Mouse (Mus musculus) regulatory T cell (primary cell): ENCODE measurements around the gene Nlrc3.

ENCODE experiments used
- in situ Hi-C: fragments of 300-600 bp; cut with MboI, MseI; formaldehyde crosslinking; loops from one replicate; pipeline ENCODE4 v1.15.1; 2025; ENCODE audit warnings: high pct_unique_total_duplicates

The Nlrc3 gene

GRCm38 (mm10) chr16:3933536-3933935 lies 42.9 kb downstream of the Nlrc3 start:
- in situ Hi-C loops = no loop called here

DNA sequence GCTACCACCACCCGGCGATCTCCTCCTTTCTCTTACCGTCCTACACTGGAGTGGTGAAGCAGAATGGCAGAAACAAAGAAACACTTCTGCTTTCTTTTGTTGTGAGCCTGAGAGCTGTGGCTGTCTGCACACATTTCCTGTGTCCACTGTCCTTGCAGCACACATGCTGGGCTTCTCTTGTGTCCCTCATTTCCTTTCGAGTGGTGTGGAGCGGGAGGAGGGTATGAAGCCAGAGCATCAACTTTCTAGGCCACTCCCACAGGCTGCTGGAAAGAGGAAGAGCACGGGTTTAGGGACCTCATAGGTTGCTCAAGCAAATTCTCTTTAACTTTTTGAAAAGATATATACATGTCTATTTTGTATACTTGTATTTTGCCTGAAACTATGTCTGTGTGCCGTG lies 47.3 kb downstream of the Nlrc3 start:
- in situ Hi-C loops = no loop called here

DNA sequence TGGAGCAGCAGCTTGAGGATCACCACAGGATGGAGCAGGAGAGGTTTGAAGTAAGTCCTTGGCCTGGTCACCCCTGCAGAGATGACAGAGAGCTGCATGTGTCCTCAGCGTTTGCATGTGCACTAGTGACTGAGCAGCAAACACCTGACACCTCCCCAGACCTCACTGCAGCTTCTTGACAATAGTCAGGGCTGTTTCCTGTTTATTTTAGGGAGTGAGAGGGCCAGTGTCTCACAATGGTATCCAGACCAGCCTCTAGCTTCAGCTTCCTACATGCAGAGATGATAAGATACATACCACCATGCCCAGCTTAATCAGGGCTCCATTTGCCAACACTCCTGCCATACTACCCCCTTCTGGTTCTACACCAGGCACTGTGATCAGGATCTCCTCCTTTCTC lies 47.9 kb downstream of the Nlrc3 start:
- in situ Hi-C loops = no loop called here

GRCm38 (mm10) chr16:3923966-3924365 lies 52.5 kb downstream of the Nlrc3 start:
- in situ Hi-C loops = no loop called here

DNA sequence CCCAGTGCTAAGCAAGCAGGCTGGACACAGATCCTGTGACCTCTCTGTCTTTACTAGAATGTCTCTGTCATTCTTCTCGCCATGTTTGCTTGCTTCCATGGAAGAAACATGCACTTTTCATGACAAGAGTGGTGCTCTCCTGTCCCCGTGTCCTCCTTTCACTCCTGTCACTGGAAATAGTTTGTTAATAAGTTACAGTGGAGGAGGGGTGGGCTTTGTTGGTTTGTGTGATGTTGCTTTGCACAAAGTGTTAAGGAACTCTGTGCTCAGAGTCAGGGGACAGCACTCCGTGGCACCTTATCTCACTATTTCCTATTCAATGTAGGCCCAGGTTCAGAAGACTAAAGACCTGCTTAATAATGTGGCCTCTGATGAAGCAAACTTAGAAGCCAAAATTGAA lies 52.9 kb downstream of the Nlrc3 start:
- in situ Hi-C loops = no loop called here

DNA sequence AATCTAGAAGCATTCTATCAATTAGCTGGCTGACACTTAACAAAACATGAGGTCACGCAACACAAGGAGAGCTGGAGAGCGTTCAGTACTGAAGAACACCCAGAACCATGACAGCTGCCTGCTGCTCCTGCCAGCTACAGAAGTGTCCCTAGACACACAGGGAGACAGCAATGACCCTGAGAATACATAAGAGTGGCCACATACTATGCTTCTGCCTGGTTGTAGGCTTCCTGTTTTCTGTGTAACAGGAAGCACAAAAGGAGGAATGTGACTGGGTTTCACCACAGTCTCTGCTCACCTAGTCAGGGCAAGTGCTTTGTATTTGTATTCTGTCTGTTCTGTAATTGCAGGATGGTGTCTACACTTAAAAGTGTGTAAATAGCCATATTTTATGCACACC lies 55.7 kb downstream of the Nlrc3 start:
- in situ Hi-C loops = no loop called here

GRCm38 (mm10) chr16:3909118-3909517 lies 67.3 kb downstream of the Nlrc3 start:
- in situ Hi-C loops = loop anchor here (5.0 to 10.0 kb wide), 2 partner anchors 93 to 164 kb away; partner anchors contain the start of genes Slx4 and Zfp263

DNA sequence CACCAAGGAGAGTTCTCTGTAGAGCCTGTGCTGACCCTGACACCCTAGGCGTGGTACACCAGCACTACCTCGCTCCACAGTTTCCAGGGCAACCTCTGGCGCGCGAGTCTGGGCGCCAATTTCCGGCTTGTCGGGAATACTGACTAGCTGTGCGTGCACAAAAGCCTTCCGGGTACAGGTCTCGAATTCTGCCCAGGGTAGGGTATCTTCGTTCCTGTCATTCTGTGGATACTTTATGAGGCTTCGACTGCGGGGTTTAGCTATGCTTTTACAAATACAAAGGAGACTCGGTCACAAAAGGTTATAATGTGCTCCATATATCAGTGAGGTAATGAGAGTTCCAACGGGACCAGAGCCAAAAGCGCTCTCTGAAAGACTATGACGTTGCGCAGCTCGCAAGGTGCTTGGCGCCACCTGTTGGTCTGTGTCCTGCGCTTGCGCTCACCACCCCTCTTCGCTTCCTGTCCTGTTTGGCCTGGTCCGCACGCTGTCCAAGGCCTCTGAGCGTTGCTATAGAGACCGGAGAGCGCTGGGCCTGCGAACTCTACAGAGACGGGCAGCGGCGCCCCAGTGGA lies 67.8 kb downstream of the Nlrc3 start, which contains the start of the genes 1700037C18Rik and Cluap1:
Gene 1700037C18Rik (minus strand): TSS at position 153 of the 575 bp plus-strand sequence.
Gene Cluap1 (plus strand): TSS at position 265 of the 575 bp plus-strand sequence.
- in situ Hi-C loops = loop anchor here (5.0 to 10.0 kb wide), 2 partner anchors 94 to 164 kb away; partner anchors contain the start of genes Slx4 and Zfp263

- in situ Hi-C loops = loop anchor here (5.0 to 10.0 kb wide), 2 partner anchors 95 to 163 kb away; partner anchors contain the start of genes Slx4 and Zfp263
Measured at GRCm38 (mm10) chr16:3907471-3907870, 69.0 kb downstream of the Nlrc3 start.

DNA sequence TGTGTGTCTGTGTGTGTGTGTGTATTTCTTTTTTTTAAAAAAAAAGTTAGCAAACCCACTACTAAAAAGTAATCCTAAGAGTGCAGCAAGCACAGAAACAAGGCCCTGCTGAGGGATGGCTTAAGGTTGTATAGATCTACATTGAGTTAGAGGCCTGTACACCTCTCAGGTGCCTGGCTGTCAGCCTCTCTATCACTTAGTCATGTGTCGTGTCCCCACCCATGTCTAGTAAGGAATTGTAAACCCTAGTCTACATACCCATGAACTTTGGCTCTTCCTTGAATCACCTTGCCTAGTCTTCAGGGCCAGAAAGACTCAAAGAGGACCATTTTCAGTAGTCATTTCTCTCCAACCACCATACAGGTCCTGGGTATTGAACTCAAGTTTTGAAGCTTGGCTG lies 79.9 kb downstream of the Nlrc3 start:
- in situ Hi-C loops = loop anchor here (5.0 kb wide), 1 partner anchor 81 kb away; the partner anchor contains the start of gene Nlrc3

GRCm38 (mm10) chr16:3896046-3896445 lies 80.4 kb downstream of the Nlrc3 start:
- in situ Hi-C loops = loop anchor here (5.0 kb wide), 1 partner anchor 81 kb away; the partner anchor contains the start of gene Nlrc3

GRCm38 (mm10) chr16:3895173-3895792 lies 81.1 kb downstream of the Nlrc3 start:
- in situ Hi-C loops = loop anchor here (5.0 kb wide), 1 partner anchor 82 kb away; the partner anchor contains the start of gene Nlrc3
